Mouse (Mus musculus) hindbrain, postnatal 0 days (tissue): Measurements from ENCODE around the gene Sik2. TPM values are rescaled to one million over a fixed set of nuclear protein-coding genes. Genes with fewer than 3 reads are reported as not detected.

ENCODE experiments used
- ATAC-seq: fragments of 200-750 bp; cut with Nextera tagmentation; 2 replicates; pipeline ENCODE4 v1.8.0; 2017; ENCODE audit warnings: mild to moderate bottlenecking, moderate TSS enrichment, moderate library complexity
- DNase-seq: peaks from one replicate; pipeline ENCODE4 v3.0.0-alpha.2; 2015; ENCODE audit warnings: low spot score
- H3K27ac ChIP-seq: fragments of 300-500 bp; sonication (generic); 2 replicates; pipeline ENCODE4 v1.5.1; 2014; ENCODE audit warnings: mild to moderate bottlenecking
- H3K27me3 ChIP-seq: fragments of 300-500 bp; sonication (generic); 2 replicates; pipeline ENCODE4 v1.6.1; 2014; ENCODE audit warnings: low read length, mixed read lengths; ENCODE audit not compliant: insufficient read depth
- H3K36me3 ChIP-seq: fragments of 300-500 bp; sonication (generic); 2 replicates; pipeline ENCODE4 v1.6.1; 2014; ENCODE audit warnings: low read length, mixed read lengths; ENCODE audit not compliant: insufficient read depth
- H3K4me1 ChIP-seq: fragments of 300-500 bp; sonication (generic); 2 replicates; pipeline ENCODE4 v1.6.1; 2014; ENCODE audit warnings: antibody characterized with exemption, low read length, mixed read lengths; ENCODE audit not compliant: insufficient read depth
- H3K4me2 ChIP-seq: fragments of 300-500 bp; sonication (generic); 2 replicates; pipeline ENCODE4 v1.6.1; 2014; ENCODE audit warnings: low read depth, mild to moderate bottlenecking, low read length, moderate library complexity, mixed read lengths
- H3K4me3 ChIP-seq: fragments of 300-500 bp; sonication (generic); 2 replicates; pipeline ENCODE4 v1.5.1; 2014; ENCODE audit warnings: low read length
- H3K9ac ChIP-seq: fragments of 300-500 bp; sonication (generic); replicated peaks from 2 replicates; pipeline ENCODE4 v1.6.1; 2014; ENCODE audit warnings: mild to moderate bottlenecking, low read length, moderate library complexity, mixed read lengths
- H3K9me3 ChIP-seq: fragments of 300-500 bp; sonication (generic); 2 replicates; pipeline ENCODE4 v1.6.1; 2016; ENCODE audit warnings: low read length, mixed read lengths
- CTCF ChIP-seq: IDR thresholded peaks from 2 replicates; pipeline ENCODE4 v1.5.1; 2016; ENCODE audit warnings: antibody characterized with exemption, control low read depth, low read depth
- WGBS: fragments of 180-500 bp; shearing (Covaris S2); extraction: QIAGEN DNeasy Blood & Tissue Kit; methylation state at CpG from one replicate; pipeline ENCODE4 v1.1.7; 2014; 5-methylcytosine and 5-hydroxymethylcytosine counted together
- polyA plus RNA-seq: library from polyadenylated mRNA; unstranded; fragments of >200 nt; fragmentation: Nextera tagmentation; extraction: Ambion mirVana; gene quantifications from 2 replicates; pipeline ENCODE4 v1.2.1, GENCODE M21; 2015
- total RNA-seq: library from RNA; depleted of rRNA; stranded (reverse); fragments of >200 nt; gene quantifications from 2 replicates; pipeline ENCODE4 v1.2.3, GENCODE M21; 2014

Sik2 gene
- total and polyA plus RNA-seq, 2 experiments from 2014 or later: 13.0 to 24.4 TPM

DNA sequence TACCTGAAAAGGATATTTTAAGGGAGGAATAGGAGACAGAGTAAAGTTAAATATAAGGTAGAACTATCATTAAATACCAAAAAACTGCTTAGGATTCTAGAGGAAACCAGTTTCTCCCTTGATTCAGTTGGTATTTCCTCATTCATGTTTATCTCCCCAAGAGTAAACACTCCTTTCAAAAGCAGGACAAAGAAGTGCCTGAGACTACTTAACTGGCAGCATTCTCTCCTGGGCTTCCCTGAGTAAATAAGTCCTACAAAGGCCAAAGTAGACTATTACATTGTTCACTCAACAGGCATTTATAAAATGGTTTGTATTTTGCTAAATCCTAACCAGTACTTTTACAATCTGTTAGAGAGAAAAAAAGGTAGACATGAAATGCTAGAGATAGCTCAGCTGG lies 22.2 kb downstream of the Sik2 start:
- no peak overlapping the region for H3K4me2 ChIP-seq
- no peaks in the 10 kb centered on the region for H3K36me3 ChIP-seq
- no peak for DNase-seq
- H3K4me3 ChIP-seq: no peak overlapping the region
- no peak for TF ChIP-seq CTCF
- no peaks in the 10 kb centered on the region for H3K27me3 ChIP-seq
- ATAC-seq: no peak
- no peaks in the 10 kb centered on the region for H3K9me3 ChIP-seq
- no peak overlapping the region for H3K27ac ChIP-seq
- H3K9ac ChIP-seq: no peak overlapping the region
- no peaks in the 10 kb centered on the region for H3K4me1 ChIP-seq

DNA sequence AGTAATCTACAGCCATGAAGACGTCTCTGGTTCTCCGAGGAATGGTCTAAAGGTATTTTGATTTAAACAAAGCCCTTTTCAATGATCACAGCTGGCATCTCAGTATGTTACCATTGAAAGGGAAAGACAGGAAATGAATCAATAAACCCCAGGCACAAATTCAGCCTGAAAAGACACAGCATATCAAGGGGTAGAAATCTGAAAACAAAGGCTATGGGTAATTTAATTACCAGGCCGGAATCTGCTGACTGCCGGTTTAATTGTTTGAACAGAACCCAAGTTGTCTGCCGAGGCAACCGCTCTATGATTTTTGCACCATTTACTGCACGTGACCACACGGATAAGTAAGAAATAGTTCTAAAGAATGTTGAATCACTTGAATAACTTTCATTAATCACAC lies 22.8 kb downstream of the Sik2 start:
- Histone ChIP-seq H3K9ac (no peak overlapping the region), H3K4me3 (no peak overlapping the region), H3K4me1 (no peaks in the 10 kb centered on the region), H3K27ac (no peak overlapping the region), H3K27me3 (no peaks in the 10 kb centered on the region), H3K36me3 (no peaks in the 10 kb centered on the region), H3K9me3 (no peaks in the 10 kb centered on the region), H3K4me2 (no peak overlapping the region)
- TF ChIP-seq CTCF: no peak
- 7% methylated on average over 8 of the region's 8 CpGs for WGBS
- no peak for DNase-seq
- ATAC-seq: no peak

DNA sequence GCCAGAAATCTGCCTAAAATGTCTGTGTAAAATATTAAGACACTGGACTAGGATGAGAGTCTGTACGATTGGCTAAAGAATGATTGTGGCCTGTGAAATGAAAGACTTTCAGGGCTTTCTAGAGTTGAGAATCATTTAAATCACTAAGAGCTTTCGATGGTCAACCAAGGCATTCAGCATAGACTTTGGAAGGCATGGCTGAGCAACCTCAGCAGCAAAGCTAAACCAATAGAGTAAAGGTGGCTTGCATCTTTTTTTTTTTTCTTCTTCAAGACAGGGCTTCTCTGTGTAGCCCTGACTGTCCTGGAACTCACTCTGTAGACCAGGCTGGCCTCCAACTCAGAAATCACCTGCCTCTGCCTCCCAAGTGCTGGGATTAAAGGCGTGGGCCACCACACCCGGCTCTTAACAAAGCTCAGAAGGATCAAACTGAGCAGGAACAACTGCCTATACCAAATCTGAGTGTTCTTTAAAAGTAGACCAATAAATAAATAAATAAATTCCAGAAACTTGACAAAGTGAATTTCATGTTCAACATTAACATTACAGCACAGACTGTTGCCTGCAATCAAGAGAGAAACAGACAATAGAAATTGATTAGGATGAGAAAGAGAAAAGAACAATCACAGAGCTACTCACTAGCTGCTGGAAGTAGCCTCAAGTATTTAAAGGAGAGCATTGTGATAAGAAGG lies 27.2 kb downstream of the Sik2 start:
- Histone ChIP-seq H3K36me3 (no peaks in the 10 kb centered on the region), H3K4me2 (no peak overlapping the region), H3K4me1 (no peaks in the 10 kb centered on the region), H3K9ac (no peak overlapping the region), H3K9me3 (no peaks in the 10 kb centered on the region), H3K27me3 (no peaks in the 10 kb centered on the region), H3K27ac (no peak overlapping the region), H3K4me3 (no peak overlapping the region)
- ATAC-seq: no peak
- no peak for DNase-seq
- no peak for TF ChIP-seq CTCF
- 93% methylated on average over 4 of the region's 4 CpGs for whole genome bisulfite sequencing

DNA sequence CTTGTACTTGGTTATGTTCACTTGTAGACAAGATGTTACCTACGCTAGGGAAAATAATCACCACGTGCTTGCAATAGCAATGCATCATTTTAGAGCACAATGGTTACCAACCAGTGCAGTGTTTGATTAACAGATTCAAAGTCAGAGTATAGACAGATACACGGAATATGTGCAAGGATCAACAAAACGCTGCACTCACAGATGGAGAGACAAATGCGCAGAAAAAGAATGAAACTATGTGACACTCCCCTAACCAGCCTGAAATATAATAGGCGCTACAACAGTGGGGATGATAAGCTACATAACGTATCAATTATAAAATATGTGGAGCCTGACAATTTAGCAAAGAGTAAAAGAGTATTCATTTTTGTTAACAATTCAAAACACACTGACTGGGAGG lies 34.2 kb downstream of the Sik2 start:
- no peak overlapping the region for H3K4me2 ChIP-seq
- no peak for TF ChIP-seq CTCF
- no peak for DNase-seq

DNA sequence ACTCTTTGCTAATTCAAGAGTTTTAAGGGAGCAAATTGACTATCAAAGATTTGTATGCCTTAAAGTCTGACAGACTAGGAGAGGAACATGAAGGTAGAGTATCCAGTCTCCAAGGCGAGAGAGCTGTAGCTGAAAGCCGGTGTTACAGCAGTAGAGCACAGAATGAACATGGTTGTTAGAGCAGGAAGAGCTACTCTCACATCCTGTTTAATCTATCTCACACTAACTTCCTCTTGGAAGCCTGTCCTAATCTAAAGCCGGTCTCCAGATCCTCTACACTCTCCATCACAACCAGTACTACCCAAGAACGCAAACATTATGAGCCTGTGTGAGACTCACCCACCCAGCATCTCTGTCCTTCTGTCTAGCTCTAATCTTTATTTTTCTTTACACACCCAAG lies 38.5 kb downstream of the Sik2 start:
- H3K9me3 ChIP-seq: no peaks in the 10 kb centered on the region
- H3K4me3 ChIP-seq: no peak overlapping the region
- no peaks in the 10 kb centered on the region for H3K36me3 ChIP-seq
- no peak overlapping the region for H3K4me2 ChIP-seq
- 92% methylated on average over 4 of the region's 4 CpGs for WGBS
- H3K4me1 ChIP-seq: no peaks in the 10 kb centered on the region
- TF ChIP-seq CTCF: no peak
- ATAC-seq (no peak), DNase-seq (no peak)
- H3K27me3 ChIP-seq: no peaks in the 10 kb centered on the region
- no peak overlapping the region for H3K9ac ChIP-seq
- no peak overlapping the region for H3K27ac ChIP-seq

More for the DNA sequence above, 34.2 kb downstream of the Sik2 start:
- ATAC-seq: no peak
- Histone ChIP-seq H3K9me3 (no peaks in the 10 kb centered on the region), H3K27me3 (no peaks in the 10 kb centered on the region), H3K4me1 (no peaks in the 10 kb centered on the region), H3K4me3 (no peak overlapping the region), H3K9ac (no peak overlapping the region), H3K27ac (no peak overlapping the region), H3K36me3 (no peaks in the 10 kb centered on the region)
- 88% methylated on average over 7 of the region's 7 CpGs for WGBS

DNA sequence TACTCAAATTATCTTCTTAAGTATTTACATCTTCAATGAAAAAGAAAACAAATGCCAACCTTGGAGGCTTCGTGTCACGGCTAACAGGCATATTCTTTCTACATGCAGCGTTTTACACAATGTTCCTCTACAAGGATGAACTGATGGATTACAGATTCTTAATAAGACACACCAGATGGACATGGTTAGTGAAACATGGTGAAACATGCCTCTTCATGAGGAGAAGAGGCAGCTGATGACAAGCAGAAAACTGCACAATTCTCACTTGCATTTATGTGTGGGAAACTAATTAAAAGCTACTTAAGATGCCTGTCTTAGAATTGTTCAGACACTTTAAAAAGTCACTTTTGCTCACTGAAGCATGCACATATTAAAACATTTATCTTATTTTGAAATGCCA lies 39.6 kb downstream of the Sik2 start:
- TF ChIP-seq CTCF: no peak
- DNase-seq: no peak
- ATAC-seq: no peak
- Histone ChIP-seq H3K4me1 (no peaks in the 10 kb centered on the region), H3K9ac (no peak overlapping the region), H3K27ac (no peak overlapping the region), H3K27me3 (no peaks in the 10 kb centered on the region), H3K4me3 (no peak overlapping the region), H3K36me3 (no peaks in the 10 kb centered on the region), H3K4me2 (no peak overlapping the region), H3K9me3 (no peaks in the 10 kb centered on the region)
- WGBS: 85% methylated on average over 3 of the region's 3 CpGs

DNA sequence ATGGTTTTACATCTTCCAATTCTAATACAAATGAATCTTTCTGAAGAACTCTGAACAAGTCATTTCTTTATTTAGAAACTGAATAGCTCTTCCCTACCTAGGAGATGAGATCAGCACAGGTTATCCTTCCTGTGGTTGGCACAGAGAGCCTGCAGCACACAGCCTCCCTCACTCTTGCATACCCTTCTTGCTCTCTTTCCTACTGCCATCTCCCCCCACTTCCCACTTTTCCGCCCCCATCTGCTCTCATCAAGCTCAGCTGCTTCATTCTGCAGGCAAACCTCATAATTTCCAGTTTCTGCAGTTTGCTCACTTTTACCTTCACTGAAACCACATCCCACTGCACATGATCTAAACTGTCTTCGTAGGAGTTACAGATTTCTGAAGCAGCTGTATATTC lies 42.6 kb downstream of the Sik2 start:
- no peak overlapping the region for H3K27ac ChIP-seq
- no peaks in the 10 kb centered on the region for H3K4me1 ChIP-seq
- ATAC-seq (no peak), DNase-seq (no peak)
- no peak overlapping the region for H3K4me2 ChIP-seq
- WGBS: 69% methylated on average over 2 of the region's 2 CpGs
- H3K9me3 ChIP-seq: no peaks in the 10 kb centered on the region
- H3K36me3 ChIP-seq: no peaks in the 10 kb centered on the region
- H3K27me3 ChIP-seq: no peaks in the 10 kb centered on the region
- H3K9ac ChIP-seq: no peak overlapping the region
- TF ChIP-seq CTCF: no peak
- H3K4me3 ChIP-seq: no peak overlapping the region
